Mouse (Mus musculus): ENCODE results near the gene Grik4. TPM values are rescaled to one million over a fixed set of nuclear protein-coding genes. Genes with fewer than 3 reads are reported as not detected.

Grik4 gene
- polyA plus RNA-seq, 1 experiment from 2014 or later: 4.4 TPM

DNA sequence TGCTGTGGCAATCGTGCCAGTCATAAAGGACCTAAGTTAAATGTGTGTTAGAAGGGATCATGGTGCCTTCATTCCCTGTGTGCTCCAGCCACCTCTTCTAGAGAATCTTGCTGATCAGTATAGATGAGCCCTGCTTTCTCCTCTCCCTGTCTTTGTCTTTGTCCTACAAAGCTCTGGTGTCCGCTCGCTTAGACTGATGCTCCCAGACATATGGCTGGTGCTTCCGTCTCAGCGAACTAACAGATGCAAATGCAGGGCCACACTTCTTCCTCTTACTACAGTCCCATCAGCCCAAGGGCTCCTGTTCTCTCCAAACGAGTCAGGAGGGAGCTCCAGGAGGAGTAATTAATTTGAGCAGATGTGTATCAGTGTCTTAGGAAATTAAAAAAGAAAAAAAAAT, 71.4 kb downstream of the Grik4 start:
- Histone ChIP-seq H3K9ac (replicated peaks) (no peak overlapping the region), H3K4me3 (no peak overlapping the region), H3K4me2 (replicated peaks) (no peak overlapping the region), H3K9me3 (no peaks in the 10 kb centered on the region), H3K27ac (replicated peaks) (no peak overlapping the region), H3K36me3 (no peaks in the 10 kb centered on the region), H3K4me1 (peaks cover 15% of the 10 kb centered on the region), H3K27me3 (no peaks in the 10 kb centered on the region)
- 67% methylated on average over 6 of the region's 6 CpGs for WGBS
- ATAC-seq (replicated peaks): no peak

GRCm38 (mm10) chr9:42871681-42872080, 72.6 kb downstream of the Grik4 start:
- Histone ChIP-seq H3K4me2 (replicated peaks) (no peak overlapping the region), H3K4me1 (peaks cover 14% of the 10 kb centered on the region), H3K36me3 (no peaks in the 10 kb centered on the region), H3K9ac (replicated peaks) (no peak overlapping the region), H3K27me3 (no peaks in the 10 kb centered on the region), H3K27ac (replicated peaks) (no peak overlapping the region), H3K9me3 (no peaks in the 10 kb centered on the region), H3K4me3 (no peak overlapping the region)
- ATAC-seq (replicated peaks): no peak
- WGBS: 88% methylated on average over 4 of the region's 4 CpGs

GRCm38 (mm10) chr9:42870257-42870656, 74.0 kb downstream of the Grik4 start:
- H3K9ac ChIP-seq (replicated peaks): no peak overlapping the region
- WGBS: 50% methylated on average over 9 of the region's 9 CpGs

GRCm38 (mm10) chr9:42868508-42868907, 75.8 kb downstream of the Grik4 start:
- H3K4me3 ChIP-seq: no peak overlapping the region
- ATAC-seq (replicated peaks): peak; percentile 34
- H3K4me2 ChIP-seq (replicated peaks): no peak overlapping the region
- no peaks in the 10 kb centered on the region for H3K36me3 ChIP-seq
- peaks cover 31% of the 10 kb centered on the region for H3K4me1 ChIP-seq
- no peak overlapping the region; the same call in 1 of the 2 replicates for H3K27ac ChIP-seq (replicated peaks)
- whole genome bisulfite sequencing: 15% methylated on average over 10 of the region's 10 CpGs
- H3K9ac ChIP-seq (replicated peaks): no peak overlapping the region
- H3K9me3 ChIP-seq: no peaks in the 10 kb centered on the region
- H3K27me3 ChIP-seq: no peaks in the 10 kb centered on the region

More at GRCm38 (mm10) chr9:42870257-42870656, 74.0 kb downstream of the Grik4 start:
- Histone ChIP-seq H3K36me3 (no peaks in the 10 kb centered on the region), H3K4me1 (peaks cover 20% of the 10 kb centered on the region), H3K4me2 (replicated peaks) (no peak overlapping the region), H3K27me3 (no peaks in the 10 kb centered on the region), H3K9me3 (no peaks in the 10 kb centered on the region), H3K27ac (replicated peaks) (no peak overlapping the region), H3K4me3 (no peak overlapping the region)
- no peak for ATAC-seq (replicated peaks)

DNA sequence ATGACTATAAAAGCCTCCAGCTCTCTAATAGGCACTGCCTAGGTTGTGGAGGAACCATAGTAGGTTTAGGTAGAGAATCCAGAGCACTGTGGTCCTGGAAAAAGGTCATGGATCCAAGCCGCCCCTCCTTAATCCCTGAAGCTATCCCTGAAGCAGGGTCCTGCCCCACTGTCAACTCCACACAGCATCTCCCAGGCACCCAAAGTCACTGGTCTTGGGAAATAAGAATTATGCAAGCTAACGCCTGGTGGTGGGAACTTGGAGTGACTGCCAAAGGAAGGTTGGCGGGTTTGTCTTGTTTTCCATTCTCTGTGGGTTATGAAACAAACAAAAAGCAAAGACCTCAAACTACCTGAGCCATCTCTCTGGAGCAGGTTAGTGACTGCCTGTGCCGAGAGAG, 77.6 kb downstream of the Grik4 start:
- WGBS: 88% methylated on average over 4 of the region's 4 CpGs
- peaks cover 37% of the 10 kb centered on the region for H3K4me1 ChIP-seq
- H3K9me3 ChIP-seq: no peaks in the 10 kb centered on the region
- no peaks in the 10 kb centered on the region for H3K27me3 ChIP-seq
- no peak overlapping the region for H3K9ac ChIP-seq (replicated peaks)
- no peak overlapping the region for H3K4me2 ChIP-seq (replicated peaks)
- ATAC-seq (replicated peaks): no peak
- no peaks in the 10 kb centered on the region for H3K36me3 ChIP-seq
- no peak overlapping the region for H3K4me3 ChIP-seq
- no peak overlapping the region for H3K27ac ChIP-seq (replicated peaks)

DNA sequence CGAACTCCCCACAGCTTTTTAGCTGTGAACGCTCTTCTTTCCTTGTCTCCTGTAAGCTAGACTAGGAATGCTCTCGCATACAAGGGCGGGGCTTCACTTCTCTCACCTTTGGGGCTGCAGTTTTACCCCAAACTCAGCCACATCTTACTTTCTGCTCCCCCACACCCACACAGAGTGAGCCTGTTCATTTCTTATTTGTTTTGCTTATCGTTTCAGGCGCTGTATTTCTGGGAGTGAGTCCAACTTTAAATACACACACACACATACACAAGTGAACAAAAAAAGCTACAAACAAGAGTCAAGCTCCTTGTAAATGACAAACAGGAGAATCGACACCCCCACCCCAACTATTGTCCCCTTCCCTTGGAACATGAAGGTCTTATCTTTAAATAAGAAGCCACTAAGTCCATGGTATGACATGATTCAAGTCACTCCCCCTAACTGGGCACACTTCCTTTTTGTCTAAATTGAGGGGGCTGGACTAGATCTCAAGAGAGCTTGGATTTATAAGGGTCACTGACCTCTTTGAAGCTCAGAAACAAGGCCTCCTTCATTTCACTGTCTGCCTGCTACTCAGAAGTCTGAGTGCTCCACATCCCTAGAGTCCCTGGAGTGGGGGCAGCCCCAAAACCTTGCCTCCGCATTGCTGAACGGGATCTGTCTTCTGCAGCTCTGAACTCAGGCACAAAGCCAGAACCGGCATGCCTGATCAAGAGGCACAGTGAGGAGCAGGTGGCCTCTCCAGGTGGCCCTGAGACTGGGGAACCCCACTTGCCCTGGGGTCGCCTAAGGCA, 79.1 kb downstream of the Grik4 start:
- no peak overlapping the region for H3K4me3 ChIP-seq
- H3K36me3 ChIP-seq: no peaks in the 10 kb centered on the region
- no peak overlapping the region for H3K4me2 ChIP-seq (replicated peaks)
- H3K27ac ChIP-seq (replicated peaks): no peak overlapping the region
- ATAC-seq (replicated peaks): no peak
- 37% methylated on average over 11 of the region's 11 CpGs for WGBS
- H3K27me3 ChIP-seq: no peaks in the 10 kb centered on the region
- no peaks in the 10 kb centered on the region for H3K9me3 ChIP-seq
- H3K9ac ChIP-seq (replicated peaks): no peak overlapping the region
- H3K4me1 ChIP-seq: peaks cover 37% of the 10 kb centered on the region

GRCm38 (mm10) chr9:42863360-42863759, 80.9 kb downstream of the Grik4 start:
- Histone ChIP-seq H3K36me3 (no peaks in the 10 kb centered on the region), H3K4me1 (peaks cover 28% of the 10 kb centered on the region), H3K4me3 (no peak overlapping the region), H3K27me3 (no peaks in the 10 kb centered on the region), H3K9ac (replicated peaks) (no peak overlapping the region), H3K9me3 (no peaks in the 10 kb centered on the region), H3K27ac (replicated peaks) (0 out of 2 replicates have a peak overlapping the region, but pooled peaks have one; percentile 5), H3K4me2 (replicated peaks) (no peak overlapping the region)
- WGBS: 31% methylated on average over 5 of the region's 5 CpGs
- 0 out of 2 replicates have a peak, but pooled peaks have one; percentile 5 for ATAC-seq (replicated peaks)

DNA sequence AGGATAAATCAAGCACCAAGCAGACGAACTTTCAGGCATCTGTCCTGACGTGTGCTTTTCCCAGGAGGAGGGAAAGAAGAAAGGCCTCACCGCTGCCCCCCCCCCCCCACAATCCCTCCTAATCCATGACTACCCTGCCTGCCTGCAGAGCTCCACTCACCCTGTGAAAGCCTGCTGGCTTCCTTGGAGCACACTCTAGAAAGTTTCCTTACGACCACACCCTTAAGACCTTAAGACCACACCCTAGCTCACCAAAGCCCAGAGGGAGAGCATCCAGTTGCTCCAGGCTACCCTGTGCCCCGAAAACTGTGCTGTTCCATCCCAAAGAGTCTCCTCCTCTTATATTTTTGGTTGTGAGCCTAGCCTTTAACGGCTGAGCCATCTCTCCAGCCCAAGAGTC, 82.6 kb downstream of the Grik4 start:
- Histone ChIP-seq H3K27ac (replicated peaks) (no peak overlapping the region), H3K4me1 (peaks cover 23% of the 10 kb centered on the region), H3K9me3 (no peaks in the 10 kb centered on the region), H3K4me3 (no peak overlapping the region), H3K27me3 (no peaks in the 10 kb centered on the region), H3K4me2 (replicated peaks) (no peak overlapping the region), H3K36me3 (no peaks in the 10 kb centered on the region), H3K9ac (replicated peaks) (no peak overlapping the region)
- no peak for ATAC-seq (replicated peaks)
- 73% methylated on average over 6 of the region's 6 CpGs for WGBS

GRCm38 (mm10) chr9:42861238-42861637, 83.1 kb downstream of the Grik4 start:
- H3K4me3 ChIP-seq: no peak overlapping the region
- no peak overlapping the region for H3K27ac ChIP-seq (replicated peaks)
- 89% methylated on average over 11 of the region's 11 CpGs for WGBS
- no peaks in the 10 kb centered on the region for H3K9me3 ChIP-seq
- no peak overlapping the region for H3K4me2 ChIP-seq (replicated peaks)
- no peak overlapping the region for H3K9ac ChIP-seq (replicated peaks)
- no peaks in the 10 kb centered on the region for H3K36me3 ChIP-seq
- H3K27me3 ChIP-seq: no peaks in the 10 kb centered on the region
- H3K4me1 ChIP-seq: peaks cover 23% of the 10 kb centered on the region
- ATAC-seq (replicated peaks): no peak

DNA sequence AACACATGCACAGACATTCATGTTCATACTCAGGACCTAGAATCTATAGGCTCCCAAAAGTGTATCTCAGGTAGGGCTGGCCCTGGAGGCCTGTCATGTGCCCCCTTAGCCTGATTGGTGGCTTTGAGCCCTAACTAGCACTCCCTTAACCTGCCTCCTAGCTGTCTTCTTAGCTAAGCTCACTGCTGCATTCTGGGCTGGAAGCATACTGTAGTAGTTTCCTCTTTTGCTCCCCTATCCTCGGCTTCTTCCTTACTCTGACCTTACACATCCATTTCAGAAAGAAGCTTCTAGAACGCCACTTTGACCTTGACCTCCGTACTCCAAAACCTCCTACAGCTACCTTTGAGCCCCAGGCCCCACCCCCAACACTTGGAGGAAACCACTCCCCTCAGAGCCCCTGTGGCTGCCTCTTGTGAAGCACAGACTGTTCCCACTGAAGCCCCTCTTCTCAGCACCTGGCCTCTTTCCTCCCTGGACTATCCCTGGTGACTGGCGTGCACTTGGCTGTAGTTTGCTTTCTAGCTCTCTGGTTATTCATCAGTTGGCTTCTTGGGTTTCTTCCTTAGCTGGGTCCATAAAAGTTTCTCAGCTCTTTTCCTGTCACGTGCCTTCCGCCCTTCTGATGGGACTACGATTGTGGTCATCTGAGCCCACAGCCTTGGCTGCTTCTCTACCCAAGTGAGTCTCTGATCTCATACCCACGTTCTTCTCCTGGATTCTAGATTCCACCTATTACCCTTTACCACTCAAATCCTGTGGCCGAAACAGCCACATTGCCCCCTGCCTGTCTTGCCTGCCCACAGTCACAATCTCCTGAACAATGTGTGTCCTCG, 84.1 kb downstream of the Grik4 start:
- WGBS: 82% methylated on average over 10 of the region's 10 CpGs
- no peaks in the 10 kb centered on the region for H3K9me3 ChIP-seq
- no peaks in the 10 kb centered on the region for H3K36me3 ChIP-seq
- H3K27ac ChIP-seq (replicated peaks): no peak overlapping the region
- H3K9ac ChIP-seq (replicated peaks): no peak overlapping the region
- no peak overlapping the region for H3K4me3 ChIP-seq
- H3K27me3 ChIP-seq: no peaks in the 10 kb centered on the region
- H3K4me2 ChIP-seq (replicated peaks): no peak overlapping the region
- H3K4me1 ChIP-seq: peaks cover 16% of the 10 kb centered on the region
- no peak for ATAC-seq (replicated peaks)

DNA sequence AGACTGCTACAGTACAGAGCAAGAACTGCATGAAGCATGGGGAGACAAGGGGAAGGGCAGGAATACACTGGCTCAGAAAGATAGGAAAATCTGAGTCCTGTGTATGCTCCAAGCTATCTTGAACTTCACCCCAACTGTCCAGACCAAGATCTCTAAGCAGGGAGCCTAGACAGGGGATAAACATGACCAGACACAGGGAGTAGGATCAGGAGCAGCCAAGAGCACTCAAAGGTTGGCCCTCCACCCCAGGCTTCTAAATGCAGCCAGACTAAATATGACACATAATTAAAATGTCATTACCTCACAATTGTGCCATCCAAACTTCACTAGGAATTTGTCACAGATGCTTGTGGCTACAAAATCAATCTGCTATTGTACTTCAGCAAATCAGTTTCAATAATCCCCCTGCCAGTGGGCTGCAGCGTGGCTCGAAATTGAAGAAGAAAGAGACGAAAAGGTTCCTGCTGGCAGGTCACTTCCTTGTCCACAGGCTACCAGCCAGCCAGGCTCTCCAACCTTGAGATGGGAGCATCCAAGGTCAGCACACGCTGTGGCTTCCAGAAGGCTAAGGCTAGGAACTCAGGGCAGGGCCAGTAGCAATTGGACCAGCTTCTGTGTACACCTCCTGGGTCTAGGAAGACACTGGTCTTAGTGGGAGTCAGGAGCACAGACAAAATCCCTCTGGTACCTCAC, 85.1 kb downstream of the Grik4 start:
- H3K4me2 ChIP-seq (replicated peaks): no peak overlapping the region
- H3K36me3 ChIP-seq: no peaks in the 10 kb centered on the region
- H3K4me1 ChIP-seq: peaks cover 9% of the 10 kb centered on the region
- H3K9ac ChIP-seq (replicated peaks): no peak overlapping the region
- H3K9me3 ChIP-seq: no peaks in the 10 kb centered on the region
- H3K27ac ChIP-seq (replicated peaks): no peak overlapping the region
- WGBS: 76% methylated on average over 4 of the region's 4 CpGs
- H3K4me3 ChIP-seq: no peak overlapping the region
- no peaks in the 10 kb centered on the region for H3K27me3 ChIP-seq
- no peak for ATAC-seq (replicated peaks)

DNA sequence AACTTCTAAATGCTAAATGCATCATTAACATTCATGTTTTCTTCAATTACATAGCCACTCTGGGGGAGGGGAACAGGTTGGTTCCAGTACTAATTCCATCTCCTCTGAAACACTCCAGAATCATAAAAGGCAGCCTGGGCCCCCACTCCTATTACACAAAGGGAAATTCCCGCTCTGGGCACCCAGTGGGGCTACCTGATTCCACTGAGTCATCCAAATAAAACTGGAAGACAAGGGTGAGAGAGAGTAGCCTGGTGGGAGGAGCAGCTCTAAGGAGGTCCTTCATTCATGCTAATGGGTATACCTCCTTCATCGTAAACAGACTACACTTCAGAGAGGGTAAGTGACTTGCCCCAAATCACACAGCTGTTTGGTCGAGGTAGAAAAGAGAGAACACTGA, 85.7 kb downstream of the Grik4 start:
- Histone ChIP-seq H3K27ac (replicated peaks) (no peak overlapping the region), H3K9ac (replicated peaks) (no peak overlapping the region), H3K9me3 (no peaks in the 10 kb centered on the region), H3K4me3 (no peak overlapping the region), H3K36me3 (no peaks in the 10 kb centered on the region), H3K4me2 (replicated peaks) (no peak overlapping the region), H3K27me3 (no peaks in the 10 kb centered on the region), H3K4me1 (peaks cover 7% of the 10 kb centered on the region)
- 62% methylated on average over 3 of the region's 3 CpGs for WGBS
- no peak for ATAC-seq (replicated peaks)
